Mouse (Mus musculus) layer of hippocampus, adult 2 months (tissue): ENCODE data around the gene Bcl2a1a. TPM values are rescaled to one million over a fixed set of nuclear protein-coding genes. Genes with fewer than 3 reads are reported as not detected.
"Not testable (repeated sequence)": the region's sequence is repeated elsewhere in the genome, so short reads cannot be mapped to it uniquely, and the experiment has no call there.

Source experiments
- DNase-seq, 2 experiments: peaks; one replicate each; pipeline ENCODE4 v3.0.0; 2022; ENCODE audit warnings: low spot score in 2 of 2
- H3K27ac ChIP-seq: fragments of 200-600 bp; 2 replicates; pipeline ENCODE4 v1.8.1; 2022
- H3K4me3 ChIP-seq: fragments of 200-600 bp; 2 replicates; pipeline ENCODE4 v1.8.1; 2022; ENCODE audit warnings: mild to moderate bottlenecking
- CTCF ChIP-seq: fragments of 200-600 bp; conservative IDR thresholded peaks from 2 replicates; pipeline ENCODE4 v1.8.1; 2022; ENCODE audit warnings: antibody characterized with exemption, mild to moderate bottlenecking, moderate library complexity
- long read RNA-seq, 2 experiments: library from polyadenylated mRNA; stranded (forward); transcript quantifications; one replicate each; pipeline ENCODE4 v2.0.0; 2021; ENCODE audit warnings: borderline mapping rate in 2 of 2
- total RNA-seq, 2 experiments: library from RNA; stranded (reverse); gene quantifications; 2 replicates each; pipeline ENCODE4 v1.2.3; 2021

The Bcl2a1a gene
- total RNA-seq: 1 to 10 TPM in 1 of 2 experiments, under 1 TPM in 1; 0.47 to 1.0 TPM
- long read RNA-seq, experiment 1: 0 reads
- long read RNA-seq, experiment 2: 0 reads

- not testable (repeated sequence) for DNase-seq, H3K4me3 ChIP-seq, H3K27ac ChIP-seq
Observed at GRCm38 (mm10) chr9:88956670-88957153, at the start of gene Bcl2a1a. Gene Bcl2a1a, plus strand, starts transcription at chr9:88956900.

GRCm38 (mm10) chr9:88916576-88916975, 40.1 kb upstream of the Bcl2a1a start:
- H3K4me3 ChIP-seq, DNase-seq, H3K27ac ChIP-seq: not testable (repeated sequence)

- not testable (repeated sequence) for H3K4me3 ChIP-seq, H3K27ac ChIP-seq
- peak in 1 of 2 experiments; percentile 40 for DNase-seq
- peak; percentile 53 for TF ChIP-seq CTCF
Observed at GRCm38 (mm10) chr9:88938312-88938711, 18.4 kb upstream of the Bcl2a1a start.

- not testable (repeated sequence) for DNase-seq, H3K27ac ChIP-seq, H3K4me3 ChIP-seq
Observed at GRCm38 (mm10) chr9:88951466-88951865, 5.2 kb upstream of the Bcl2a1a start.

GRCm38 (mm10) chr9:88953151-88953550, 3.5 kb upstream of the Bcl2a1a start:
- not testable (repeated sequence) for DNase-seq, H3K27ac ChIP-seq

GRCm38 (mm10) chr9:88955224-88955623, 1.5 kb upstream of the Bcl2a1a start:
- H3K4me3 ChIP-seq, H3K27ac ChIP-seq, DNase-seq: not testable (repeated sequence)

More at GRCm38 (mm10) chr9:88953151-88953550, 3.5 kb upstream of the Bcl2a1a start:
- not testable (repeated sequence) for H3K4me3 ChIP-seq

- not testable (repeated sequence) for DNase-seq, H3K27ac ChIP-seq, H3K4me3 ChIP-seq
Observed at GRCm38 (mm10) chr9:88956035-88956434, 665 bp upstream of the Bcl2a1a start.

- H3K27ac ChIP-seq: no peak overlapping the region
- no peak for TF ChIP-seq CTCF
- no peak overlapping the region for H3K4me3 ChIP-seq
- DNase-seq: no peak
Observed at GRCm38 (mm10) chr9:88958891-88959290, 2.2 kb downstream of the Bcl2a1a start.

GRCm38 (mm10) chr9:88959981-88960380, 3.3 kb downstream of the Bcl2a1a start:
- not testable (repeated sequence) for H3K27ac ChIP-seq, DNase-seq, H3K4me3 ChIP-seq

GRCm38 (mm10) chr9:88966462-88966861, 9.8 kb downstream of the Bcl2a1a start:
- DNase-seq, H3K4me3 ChIP-seq, H3K27ac ChIP-seq: not testable (repeated sequence)

- not testable (repeated sequence) for H3K4me3 ChIP-seq, DNase-seq, H3K27ac ChIP-seq
Observed at GRCm38 (mm10) chr9:88969502-88969901, 12.8 kb downstream of the Bcl2a1a start.

- DNase-seq, H3K27ac ChIP-seq, H3K4me3 ChIP-seq: not testable (repeated sequence)
Observed at GRCm38 (mm10) chr9:88976875-88977274, 20.2 kb downstream of the Bcl2a1a start.

- DNase-seq, H3K27ac ChIP-seq, H3K4me3 ChIP-seq: not testable (repeated sequence)
Observed at GRCm38 (mm10) chr9:88979781-88980180, 23.1 kb downstream of the Bcl2a1a start.

GRCm38 (mm10) chr9:89001541-89001940, 44.8 kb downstream of the Bcl2a1a start:
- H3K27ac ChIP-seq, H3K4me3 ChIP-seq, DNase-seq: not testable (repeated sequence)

Other genes starting within 250 kb of the Bcl2a1a start
- 10 to 100 TPM; 31.7 to 39.1 TPM for gene Mthfsl, start 236.6 kb upstream of the Bcl2a1a start, total RNA-seq
- gene Bcl2a1d, start 225.0 kb upstream of the Bcl2a1a start, total RNA-seq: not detected
- gene Trim43c, start 117.7 kb upstream of the Bcl2a1a start, total RNA-seq: under 1 TPM in 1 of 2 experiments, not detected in 1; 0.44 TPM
- under 1 TPM in 1 of 2 experiments, not detected in 1; 0.23 TPM for gene Trim43b, start 135.9 kb downstream of the Bcl2a1a start, total RNA-seq
- gene Bcl2a1b, start 242.3 kb downstream of the Bcl2a1a start, total RNA-seq: under 1 TPM in 1 of 2 experiments, not detected in 1; 0.84 TPM
- not detected for gene Gm29094, start 242.5 kb downstream of the Bcl2a1a start, total RNA-seq